Mouse (Mus musculus) thymus, adult 2 months (tissue): ENCODE results near the gene Dab2ip. TPM values are rescaled to one million over a fixed set of nuclear protein-coding genes. Genes with fewer than 3 reads are reported as not detected.

ENCODE experiments used
- DNase-seq: peaks from one replicate; pipeline ENCODE4 v3.0.0; 2021
- H3K27ac ChIP-seq: fragments of 200-500 bp; 2 replicates; pipeline ENCODE4 v1.5.1; 2012; ENCODE audit warnings: low read length, control low read depth; ENCODE audit not compliant: control insufficient read depth, insufficient read depth
- H3K27me3 ChIP-seq: fragments of 200-500 bp; 2 replicates; pipeline ENCODE4 v1.6.1; 2012; ENCODE audit warnings: mild to moderate bottlenecking, low read length, moderate library complexity, mixed read lengths; ENCODE audit not compliant: control insufficient read depth, insufficient read depth
- H3K36me3 ChIP-seq: fragments of 200-500 bp; 2 replicates; pipeline ENCODE4 v1.6.1; 2012; ENCODE audit warnings: mild to moderate bottlenecking, low read length, moderate library complexity; ENCODE audit not compliant: control insufficient read depth, insufficient read depth
- H3K4me1 ChIP-seq: fragments of 200-500 bp; replicated peaks from 2 replicates; pipeline ENCODE4 v1.6.1; 2012; ENCODE audit warnings: low read length; ENCODE audit not compliant: control insufficient read depth, insufficient read depth
- H3K4me3 ChIP-seq: fragments of 200-500 bp; 2 replicates; pipeline ENCODE4 v1.5.1; 2012; ENCODE audit warnings: mild to moderate bottlenecking, low read length, control low read depth, moderate library complexity; ENCODE audit not compliant: control insufficient read depth, insufficient read depth
- CTCF ChIP-seq: fragments of 200-500 bp; IDR thresholded peaks from 2 replicates; pipeline ENCODE4 v1.5.1; 2012; ENCODE audit warnings: mild to moderate bottlenecking, control low read depth, low read length, moderate library complexity, borderline replicate concordance; ENCODE audit not compliant: control insufficient read depth, poor library complexity, insufficient read depth; ENCODE audit errors: extremely low read depth
- POLR2A ChIP-seq: fragments of 200-500 bp; IDR thresholded peaks from 2 replicates; pipeline ENCODE4 v1.6.1; 2012; ENCODE audit warnings: mild to moderate bottlenecking, low read length, control low read depth, moderate library complexity; ENCODE audit not compliant: control insufficient read depth, poor library complexity, insufficient read depth; ENCODE audit errors: extremely low read depth
- WGBS: fragments of 180-500 bp; shearing (Covaris S2); methylation state at CpG from one replicate; pipeline ENCODE4 v1.1.7; 2018; 5-methylcytosine and 5-hydroxymethylcytosine counted together
- polyA plus RNA-seq: library from polyadenylated mRNA; depleted of rRNA; stranded (reverse); fragments of >200 nt; gene quantifications from 2 replicates; pipeline ENCODE4 v1.2.3, GENCODE M21; 2012

The Dab2ip gene
- polyA plus RNA-seq, 1 experiment, result 36.2 TPM

GRCm38 (mm10) chr2:35722821-35723220, 164.8 kb downstream of the Dab2ip start:
- Histone ChIP-seq H3K4me3 (no peak overlapping the region), H3K27me3 (no peaks in the 10 kb centered on the region), H3K36me3 (no peaks in the 10 kb centered on the region), H3K27ac (no peak overlapping the region), H3K4me1 (no peaks in the 10 kb centered on the region)
- 97% methylated on average over 9 of the region's 9 CpGs for WGBS
- TF ChIP-seq CTCF, result no peak
- no peak for TF ChIP-seq POLR2A
- no peak for DNase-seq

- no peak for TF ChIP-seq CTCF
- TF ChIP-seq POLR2A, result no peak
- no peak overlapping the region for H3K27ac ChIP-seq
- no peaks in the 10 kb centered on the region for H3K36me3 ChIP-seq
- H3K4me3 ChIP-seq, result no peak overlapping the region
- 97% methylated on average over 6 of the region's 6 CpGs for WGBS
- H3K4me1 ChIP-seq, result no peaks in the 10 kb centered on the region
- DNase-seq, result no peak
- H3K27me3 ChIP-seq, result no peaks in the 10 kb centered on the region
Observed at GRCm38 (mm10) chr2:35723267-35723666, 165.2 kb downstream of the Dab2ip start.

DNA sequence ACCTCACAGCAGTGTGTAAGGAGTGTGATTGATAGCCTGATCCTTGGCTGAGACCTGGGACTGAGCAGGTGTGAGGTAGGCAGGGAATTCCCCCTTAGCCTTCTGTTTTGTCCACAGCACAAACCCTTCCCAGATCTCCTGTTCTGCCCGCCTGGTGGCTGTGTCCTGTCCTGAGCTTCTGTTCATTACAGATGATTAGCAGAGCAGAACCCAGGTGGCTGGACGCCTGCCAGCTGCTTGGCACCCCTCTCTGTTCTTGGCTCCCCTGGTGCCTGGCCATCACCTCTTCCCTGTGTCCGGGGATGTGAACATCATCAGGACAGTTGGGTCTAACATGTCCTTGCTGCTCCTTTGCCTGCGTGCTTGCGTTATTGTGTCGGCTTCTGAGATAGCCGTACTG, 165.6 kb downstream of the Dab2ip start:
- 96% methylated on average over 7 of the region's 7 CpGs for WGBS
- H3K27ac ChIP-seq, result no peak overlapping the region
- H3K36me3 ChIP-seq, result no peaks in the 10 kb centered on the region
- H3K4me3 ChIP-seq, result no peak overlapping the region
- H3K4me1 ChIP-seq, result no peaks in the 10 kb centered on the region
- DNase-seq, result no peak
- TF ChIP-seq POLR2A, result no peak
- no peak for TF ChIP-seq CTCF
- no peaks in the 10 kb centered on the region for H3K27me3 ChIP-seq

GRCm38 (mm10) chr2:35728633-35729032, 170.6 kb downstream of the Dab2ip start:
- TF ChIP-seq POLR2A (no peak), CTCF (no peak)
- WGBS, result 58% methylated on average over 5 of the region's 5 CpGs
- Histone ChIP-seq H3K4me3 (no peak overlapping the region), H3K27me3 (no peaks in the 10 kb centered on the region), H3K36me3 (no peaks in the 10 kb centered on the region), H3K27ac (no peak overlapping the region), H3K4me1 (peaks cover 2% of the 10 kb centered on the region; the same call in 1 of the 2 replicates)
- DNase-seq, result no peak

DNA sequence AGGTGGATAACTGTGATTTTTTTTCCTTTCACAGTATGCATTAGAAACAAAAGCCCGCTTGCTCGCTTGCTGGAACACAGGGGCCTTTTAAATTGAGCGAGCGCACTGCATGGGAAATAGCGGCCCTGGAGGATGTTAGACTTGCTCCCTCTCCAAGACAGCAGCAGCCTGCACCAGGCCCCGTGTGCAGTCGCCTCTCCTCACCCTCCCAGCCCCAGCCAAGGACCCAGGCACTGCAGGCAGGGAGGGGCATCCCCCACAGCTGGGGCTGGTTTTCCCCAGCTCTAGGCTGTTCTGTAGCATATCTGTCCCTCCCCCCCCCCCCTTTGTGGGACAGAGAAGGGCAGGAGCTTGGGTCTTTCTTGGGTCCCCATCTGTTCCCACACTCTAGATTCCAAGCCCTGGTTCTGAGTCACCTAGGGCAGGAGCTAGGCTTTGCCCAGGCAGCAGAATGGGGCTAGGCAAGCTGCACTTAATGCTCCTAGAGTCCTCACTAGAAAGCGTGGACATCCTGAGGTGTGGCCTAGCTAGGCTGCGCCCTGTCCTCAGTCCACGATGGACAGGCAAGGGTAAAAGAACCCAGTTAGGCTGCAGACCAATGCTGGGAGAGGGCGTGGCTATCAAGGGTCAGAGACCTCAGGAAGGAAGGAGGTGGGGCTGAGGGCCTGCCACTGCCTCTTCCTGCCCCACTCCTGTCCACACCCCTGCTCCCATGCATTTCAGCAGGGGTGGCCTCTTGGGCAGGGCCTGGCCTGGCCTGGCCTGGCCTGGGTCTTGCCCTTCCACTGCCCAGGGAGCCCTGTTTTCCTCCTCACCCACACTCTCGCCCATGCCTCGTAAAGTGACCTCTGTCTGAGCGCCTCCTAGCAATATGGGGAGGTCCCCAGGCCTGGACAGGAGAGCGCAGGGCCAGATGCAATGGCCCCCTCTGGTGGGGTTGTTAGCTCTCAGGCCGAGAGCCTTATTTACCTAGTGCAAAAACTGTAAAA, 171.3 kb downstream of the Dab2ip start:
- no peaks in the 10 kb centered on the region for H3K27me3 ChIP-seq
- no peak overlapping the region for H3K27ac ChIP-seq
- H3K4me1 ChIP-seq, result peaks cover 2% of the 10 kb centered on the region; the same call in 1 of the 2 replicates
- no peak for TF ChIP-seq CTCF
- TF ChIP-seq POLR2A, result no peak
- no peak for DNase-seq
- no peaks in the 10 kb centered on the region for H3K36me3 ChIP-seq
- no peak overlapping the region for H3K4me3 ChIP-seq
- 63% methylated on average over 16 of the region's 16 CpGs for WGBS

DNA sequence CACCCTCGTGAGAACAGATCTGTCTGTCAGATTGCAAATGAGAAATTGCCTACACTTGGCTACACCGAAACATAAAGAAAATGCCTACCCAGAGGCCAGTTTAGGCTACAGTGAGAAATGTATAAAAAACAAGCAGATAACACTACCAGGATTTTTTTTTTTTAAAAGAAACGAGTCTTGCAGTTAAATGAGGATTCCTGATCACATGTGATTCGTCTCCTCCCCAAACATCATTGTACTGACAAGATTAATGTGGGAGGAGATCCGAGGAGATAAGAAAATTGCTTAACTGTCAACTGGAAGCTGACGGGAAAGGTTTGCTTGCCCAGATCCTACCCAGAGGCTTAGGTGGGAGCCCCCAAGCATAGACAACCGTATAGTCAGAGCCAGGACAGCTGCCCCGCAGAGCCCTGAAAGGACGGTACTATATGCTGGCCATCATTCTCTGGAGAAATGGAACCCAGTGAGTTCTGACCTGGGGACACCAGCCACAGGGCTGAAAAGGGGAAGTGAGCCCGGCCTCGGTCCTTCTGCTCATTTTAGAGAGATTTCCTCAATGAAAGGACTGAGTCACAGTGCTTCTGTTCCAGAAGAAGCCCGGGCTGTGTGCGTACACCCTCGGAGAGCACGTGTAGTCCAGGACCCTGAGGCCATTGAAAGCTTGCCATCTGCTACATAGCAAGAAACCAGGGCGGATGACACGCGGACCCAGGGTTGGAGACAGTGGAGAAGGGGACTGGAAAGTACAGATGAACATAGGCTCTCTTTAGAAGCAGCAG, 173.8 kb downstream of the Dab2ip start:
- Histone ChIP-seq H3K4me3 (no peak overlapping the region), H3K27me3 (no peaks in the 10 kb centered on the region), H3K27ac (no peak overlapping the region), H3K36me3 (no peaks in the 10 kb centered on the region), H3K4me1 (peaks cover 2% of the 10 kb centered on the region; the same call in 1 of the 2 replicates)
- TF ChIP-seq CTCF (no peak), POLR2A (no peak)
- no peak for DNase-seq
- WGBS, result 29% methylated on average over 18 of the region's 18 CpGs
